In genomic region chr4:86349341-86349740, GRCm38 (mm10) we compare ENCODE assay signal across 26 mouse cellular contexts.
"Had no signal": no experiment of that assay in that cellular context is flagged by ENCODE, and none has a peak within 500 bp of the region (broad histone marks: within the 10 kb centered on the region; RNA-seq: fewer than 3 reads in every experiment).

No protein-coding gene starts in this region.

- H3K4me1 ChIP-seq: hindbrain, embryonic 13.5 days; hindbrain, embryonic 15.5 days; liver, embryonic 13.5 days had no signal

- ATAC-seq: hindbrain, postnatal 0 days; intestine, embryonic 16.5 days had no signal

- H3K4me3 ChIP-seq: heart, embryonic 13.5 days; heart, embryonic 15.5 days; hindbrain, embryonic 13.5 days; hindbrain, embryonic 15.5 days; kidney, embryonic 15.5 days; limb, embryonic 13.5 days; limb, embryonic 15.5 days; liver, embryonic 13.5 days had no signal

- H3K9me3 ChIP-seq: heart, embryonic 13.5 days; heart, embryonic 15.5 days; hindbrain, embryonic 13.5 days; hindbrain, embryonic 15.5 days; kidney, embryonic 15.5 days; limb, embryonic 13.5 days; limb, embryonic 15.5 days; liver, embryonic 13.5 days had no signal

- H3K36me3 ChIP-seq: heart, embryonic 13.5 days; heart, embryonic 15.5 days; hindbrain, embryonic 13.5 days; hindbrain, embryonic 15.5 days; kidney, embryonic 15.5 days; limb, embryonic 13.5 days; limb, embryonic 15.5 days; liver, embryonic 13.5 days had no signal

- H3K27me3 ChIP-seq: heart, embryonic 13.5 days; heart, embryonic 15.5 days; hindbrain, embryonic 13.5 days; hindbrain, embryonic 15.5 days; kidney, embryonic 15.5 days; limb, embryonic 13.5 days; limb, embryonic 15.5 days; liver, embryonic 13.5 days had no signal

- H3K4me2 ChIP-seq: heart, embryonic 11.5 days; heart, embryonic 13.5 days; heart, embryonic 15.5 days; hindbrain, embryonic 13.5 days; hindbrain, embryonic 15.5 days; kidney, embryonic 15.5 days; limb, embryonic 13.5 days; limb, embryonic 15.5 days; liver, embryonic 11.5 days; liver, embryonic 13.5 days had no signal

- H3K9ac ChIP-seq: heart, embryonic 13.5 days; heart, embryonic 15.5 days; hindbrain, embryonic 13.5 days; hindbrain, embryonic 15.5 days; kidney, embryonic 15.5 days; limb, embryonic 13.5 days; limb, embryonic 15.5 days; liver, embryonic 13.5 days had no signal

- H3K27ac ChIP-seq: heart, embryonic 13.5 days; heart, embryonic 15.5 days; hindbrain, embryonic 13.5 days; hindbrain, embryonic 15.5 days; hindbrain, postnatal 0 days; kidney, embryonic 15.5 days; kidney, postnatal 0 days; limb, embryonic 13.5 days; limb, embryonic 15.5 days; liver, embryonic 13.5 days had no signal

- DNase-seq: gastrocnemius, postnatal 14 days; gastrocnemius, postnatal 36 days; heart, adult 18-20 months; heart, postnatal 14 days; heart, postnatal 36 days; kidney, adult 11 months; kidney, adult 2 months; kidney, adult 9 months; kidney, postnatal 14 days; kidney, postnatal 36 days; layer of hippocampus, adult 9-11 months; layer of hippocampus, postnatal 36 days; left cerebral cortex, postnatal 4 days; liver, embryonic 13.5 days had no signal
